14 mouse cellular contexts compared by ENCODE assay signal in the genomic region with DNA sequence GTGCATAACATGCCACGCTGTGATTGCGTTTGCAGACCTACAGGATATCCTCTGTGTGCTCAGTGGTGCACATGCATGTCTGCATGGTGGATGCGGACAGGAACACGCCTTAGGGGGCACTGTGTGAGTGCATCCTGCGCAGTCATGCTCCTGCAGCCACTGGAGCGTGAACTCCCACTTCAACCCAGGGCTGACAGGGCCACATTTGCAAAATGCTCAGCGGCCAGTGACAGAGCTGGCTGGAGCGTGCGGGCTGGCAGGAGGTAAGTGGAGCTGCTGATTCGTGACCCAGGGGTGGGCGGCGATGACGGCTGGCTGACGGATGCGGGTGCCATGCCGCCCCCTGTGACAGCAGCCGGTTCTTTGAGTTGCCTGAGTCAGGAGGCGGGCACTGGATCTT. TPM values are rescaled to one million over a fixed set of nuclear protein-coding genes. Genes with fewer than 3 reads are reported as not detected.
DNase-seq lines count a peak whose midpoint lies in the region; ATAC-seq lines count a peak whose summit lies in the region.
"Had no signal": no experiment of that assay in that cellular context is flagged by ENCODE, and none has a peak within 500 bp of the region (broad histone marks: within the 10 kb centered on the region; RNA-seq: fewer than 3 reads in every experiment).

No protein-coding gene starts in this region.

- peak overlapping the region; percentile 16; the same call in 1 of the 2 replicates for H3K4me2 ChIP-seq in hindbrain, embryonic 13.5 days
- no peak overlapping the region for H3K4me2 ChIP-seq in neural tube, embryonic 14.5 days (ENCODE audit: low read depth, low read length)

- no peak overlapping the region; the same call in 1 of the 2 replicates for H3K9ac ChIP-seq in hindbrain, embryonic 13.5 days
- H3K9ac ChIP-seq in neural tube, embryonic 14.5 days (replicated peaks; ENCODE audit: low read depth, low read length): 0 out of 2 replicates have a peak overlapping the region, but pooled peaks have one; percentile 11

- DNase-seq in kidney, postnatal 10 days: peak; percentile 28
- DNase-seq in kidney, adult 8-10 months: no peak
- no peak for DNase-seq in embryonic facial prominence, embryonic 10.5 days (ENCODE audit: low spot score)
- DNase-seq in urinary bladder, postnatal 4 days (ENCODE audit: low spot score in 2 of 2): no peak
- DNase-seq in thymus, postnatal 14 days: no peak
- DNase-seq: cerebellum, adult 9-10 months; gastrocnemius, postnatal 25 days; thymus, postnatal 25 days had no signal

- no peaks in the 10 kb centered on the region for H3K36me3 ChIP-seq in embryonic facial prominence, embryonic 10.5 days (replicated peaks)
- no peaks in the 10 kb centered on the region for H3K36me3 ChIP-seq in hindbrain, embryonic 13.5 days
- H3K36me3 ChIP-seq in neural tube, embryonic 14.5 days (ENCODE audit: control insufficient read depth, insufficient read depth, low read length): no peaks in the 10 kb centered on the region

- 28% methylated on average over 18 of the region's 18 CpGs for WGBS in embryonic facial prominence, embryonic 10.5 days
- 14% methylated on average over 18 of the region's 18 CpGs for WGBS in hindbrain, embryonic 13.5 days
- WGBS in neural tube, embryonic 14.5 days: 15% methylated on average over 18 of the region's 18 CpGs

- H3K4me3 ChIP-seq in embryonic facial prominence, embryonic 10.5 days: no peak overlapping the region
- H3K4me3 ChIP-seq in hindbrain, embryonic 13.5 days: no peak overlapping the region
- H3K4me3 ChIP-seq in neural tube, embryonic 14.5 days (ENCODE audit: low read depth, low read length): no peak overlapping the region

- no peaks in the 10 kb centered on the region for H3K9me3 ChIP-seq in embryonic facial prominence, embryonic 10.5 days
- no peaks in the 10 kb centered on the region for H3K9me3 ChIP-seq in hindbrain, embryonic 13.5 days
- no peaks in the 10 kb centered on the region for H3K9me3 ChIP-seq in neural tube, embryonic 14.5 days (ENCODE audit: control insufficient read depth, low read length)

- H3K27ac ChIP-seq in embryonic facial prominence, embryonic 10.5 days (replicated peaks): peak overlapping the region; percentile 44
- H3K27ac ChIP-seq in hindbrain, embryonic 13.5 days: no peak overlapping the region
- no peak overlapping the region for H3K27ac ChIP-seq in neural tube, embryonic 14.5 days (ENCODE audit: low read depth, low read length)

- H3K4me1 ChIP-seq in embryonic facial prominence, embryonic 10.5 days: peaks cover 24% of the 10 kb centered on the region
- peaks cover 39% of the 10 kb centered on the region for H3K4me1 ChIP-seq in hindbrain, embryonic 13.5 days (replicated peaks)
- peaks cover 14% of the 10 kb centered on the region for H3K4me1 ChIP-seq in neural tube, embryonic 14.5 days (ENCODE audit: control insufficient read depth, insufficient read depth, low read length)

- H3K27me3 ChIP-seq in embryonic facial prominence, embryonic 10.5 days (replicated peaks; ENCODE audit: low read depth, poor library complexity, severe bottlenecking): peaks cover 95% of the 10 kb centered on the region
- peaks cover 55% of the 10 kb centered on the region for H3K27me3 ChIP-seq in hindbrain, embryonic 13.5 days
- H3K27me3 ChIP-seq in neural tube, embryonic 14.5 days (ENCODE audit: control insufficient read depth, insufficient read depth, low read length): peaks cover 22% of the 10 kb centered on the region

- ATAC-seq in hindbrain, embryonic 13.5 days (ENCODE audit: low FRiP score): peak; percentile 44
- peak; percentile 29; the same call in 1 of the 2 replicates for ATAC-seq in neural tube, embryonic 14.5 days (ENCODE audit: low read depth)
- ATAC-seq in inflammation-experienced regulatory T-cells, adult 6 months: no peak

RNA-seq across cellular contexts. Expression of a gene that starts 16.0 kb away (rescaled TPM):
- not detected in 2 replicates for polyA plus RNA-seq in embryonic facial prominence, embryonic 10.5 days (2016; fragmentation: Nextera tagmentation; extraction: Ambion mirVana)
- not detected in 2 replicates for polyA plus RNA-seq in hindbrain, embryonic 13.5 days (2015; fragmentation: Nextera tagmentation; extraction: Ambion mirVana)
- not detected in 2 replicates for polyA plus RNA-seq in neural tube, embryonic 14.5 days (2014; fragmentation: Nextera tagmentation; extraction: Ambion mirVana)
- not detected for polyA plus RNA-seq in inflammation-experienced regulatory T-cells, adult 6 months (2017; shearing (Covaris generic))
- polyA plus RNA-seq: heart, embryonic 16.5 days; liver, embryonic 16.5 days; small intestine, adult 2 months had no signal

RNA-seq across cellular contexts. Expression of a gene that starts 51.2 kb away (rescaled TPM):
- 5.0 and 6.2 TPM in 2 replicates for polyA plus RNA-seq in embryonic facial prominence, embryonic 10.5 days (2016; fragmentation: Nextera tagmentation; extraction: Ambion mirVana)
- 8.1 and 8.6 TPM in 2 replicates for polyA plus RNA-seq in hindbrain, embryonic 13.5 days (2015; fragmentation: Nextera tagmentation; extraction: Ambion mirVana)
- polyA plus RNA-seq in neural tube, embryonic 14.5 days (2014; fragmentation: Nextera tagmentation; extraction: Ambion mirVana): 5.5 and 10.6 TPM in 2 replicates
- polyA plus RNA-seq in inflammation-experienced regulatory T-cells, adult 6 months (2017; shearing (Covaris generic)): 1 to 10 TPM; 1.9 to 2.7 (median 2.2) TPM
